Mouse (Mus musculus): ENCODE measurements around the gene 2210016L21Rik. TPM values are rescaled to one million over a fixed set of nuclear protein-coding genes. Genes with fewer than 3 reads are reported as not detected.
A peak's percentile ranks its signal among the peaks of the same experiment; 100 is the strongest.

Gene 2210016L21Rik
- polyA plus RNA-seq, 1 experiment from 2014 or later, result 55.6 TPM

- ATAC-seq, result peak; percentile 62
- no peak for TF ChIP-seq CTCF (IDR thresholded peaks at IDR 0.05; ENCODE audit: low read depth)
- H3K4me2 ChIP-seq (replicated peaks; ENCODE audit: low read depth), result peak overlapping the region; percentile 74
- peak overlapping the region; percentile 34; the same call in 1 of the 2 replicates for H3K4me3 ChIP-seq (ENCODE audit: low read depth, low read length)
- H3K27me3 ChIP-seq (replicated peaks; ENCODE audit: control insufficient read depth, insufficient read depth, low read length), result no peaks in the 10 kb centered on the region
- peaks cover 7% of the 10 kb centered on the region; the same call in 1 of the 2 replicates for H3K36me3 ChIP-seq (ENCODE audit: control insufficient read depth, insufficient read depth)
- peak overlapping the region; percentile 86; the same call in 1 of the 2 replicates for H3K27ac ChIP-seq (ENCODE audit: low read depth, low read length)
- 2% methylated on average over 6 of the region's 6 CpGs for WGBS
- H3K4me1 ChIP-seq (replicated peaks; ENCODE audit: control insufficient read depth, insufficient read depth, low read length), result no peaks in the 10 kb centered on the region
- no peak overlapping the region for H3K9ac ChIP-seq (ENCODE audit: low read depth, low read length)
- H3K9me3 ChIP-seq (ENCODE audit: control insufficient read depth), result no peaks in the 10 kb centered on the region
Observed at GRCm38 (mm10) chr5:114978888-114979249, 36.9 kb downstream of the 2210016L21Rik start.

GRCm38 (mm10) chr5:114979250-114980121, 37.5 kb downstream of the 2210016L21Rik start:
- peak; percentile 96 for TF ChIP-seq CTCF (IDR thresholded peaks at IDR 0.05; ENCODE audit: low read depth)
- 12% methylated on average over 32 of the region's 32 CpGs for WGBS
- peak; percentile 54 for ATAC-seq
- no peaks in the 10 kb centered on the region for H3K9me3 ChIP-seq (ENCODE audit: control insufficient read depth)
- H3K4me2 ChIP-seq (replicated peaks; ENCODE audit: low read depth), result peak overlapping the region; percentile 74
- H3K27ac ChIP-seq (ENCODE audit: low read depth, low read length), result peak overlapping the region; percentile 86
- peak overlapping the region; percentile 34 for H3K4me3 ChIP-seq (ENCODE audit: low read depth, low read length)
- H3K9ac ChIP-seq (ENCODE audit: low read depth, low read length), result peak overlapping the region; percentile 42
- H3K36me3 ChIP-seq (ENCODE audit: control insufficient read depth, insufficient read depth), result peaks cover 7% of the 10 kb centered on the region; the same call in 1 of the 2 replicates
- H3K4me1 ChIP-seq (replicated peaks; ENCODE audit: control insufficient read depth, insufficient read depth, low read length), result no peaks in the 10 kb centered on the region
- no peaks in the 10 kb centered on the region for H3K27me3 ChIP-seq (replicated peaks; ENCODE audit: control insufficient read depth, insufficient read depth, low read length)

- Histone ChIP-seq H3K4me3 (ENCODE audit: low read depth, low read length) (peak overlapping the region; percentile 34), H3K9ac (ENCODE audit: low read depth, low read length) (peak overlapping the region; percentile 42), H3K27me3 (replicated peaks; ENCODE audit: control insufficient read depth, insufficient read depth, low read length) (no peaks in the 10 kb centered on the region), H3K27ac (ENCODE audit: low read depth, low read length) (peak overlapping the region; percentile 86; the same call in 1 of the 2 replicates), H3K4me1 (replicated peaks; ENCODE audit: control insufficient read depth, insufficient read depth, low read length) (no peaks in the 10 kb centered on the region), H3K36me3 (ENCODE audit: control insufficient read depth, insufficient read depth) (peaks cover 7% of the 10 kb centered on the region; the same call in 1 of the 2 replicates), H3K4me2 (replicated peaks; ENCODE audit: low read depth) (peak overlapping the region; percentile 74), H3K9me3 (ENCODE audit: control insufficient read depth) (no peaks in the 10 kb centered on the region)
- no peak for ATAC-seq
- 50% methylated on average over 16 of the region's 16 CpGs for WGBS
- no peak for TF ChIP-seq CTCF (IDR thresholded peaks at IDR 0.05; ENCODE audit: low read depth)
Observed at GRCm38 (mm10) chr5:114980122-114980748, 38.3 kb downstream of the 2210016L21Rik start.

GRCm38 (mm10) chr5:114982001-114982400, 40.0 kb downstream of the 2210016L21Rik start:
- no peaks in the 10 kb centered on the region for H3K27me3 ChIP-seq (replicated peaks; ENCODE audit: control insufficient read depth, insufficient read depth, low read length)

GRCm38 (mm10) chr5:114985074-114985473, 43.1 kb downstream of the 2210016L21Rik start:
- Histone ChIP-seq H3K27me3 (replicated peaks; ENCODE audit: control insufficient read depth, insufficient read depth, low read length) (no peaks in the 10 kb centered on the region), H3K36me3 (ENCODE audit: control insufficient read depth, insufficient read depth) (no peaks in the 10 kb centered on the region), H3K4me1 (replicated peaks; ENCODE audit: control insufficient read depth, insufficient read depth, low read length) (no peaks in the 10 kb centered on the region), H3K9ac (ENCODE audit: low read depth, low read length) (no peak overlapping the region), H3K4me2 (replicated peaks; ENCODE audit: low read depth) (no peak overlapping the region), H3K4me3 (ENCODE audit: low read depth, low read length) (no peak overlapping the region), H3K9me3 (ENCODE audit: control insufficient read depth) (no peaks in the 10 kb centered on the region), H3K27ac (ENCODE audit: low read depth, low read length) (peak overlapping the region; percentile 46; the same call in 1 of the 2 replicates)
- TF ChIP-seq CTCF (IDR thresholded peaks at IDR 0.05; ENCODE audit: low read depth), result no peak
- peak; percentile 59 for ATAC-seq

More at GRCm38 (mm10) chr5:114982001-114982400, 40.0 kb downstream of the 2210016L21Rik start:
- Histone ChIP-seq H3K4me1 (replicated peaks; ENCODE audit: control insufficient read depth, insufficient read depth, low read length) (no peaks in the 10 kb centered on the region), H3K9me3 (ENCODE audit: control insufficient read depth) (no peaks in the 10 kb centered on the region), H3K27ac (ENCODE audit: low read depth, low read length) (no peak overlapping the region), H3K4me2 (replicated peaks; ENCODE audit: low read depth) (no peak overlapping the region), H3K9ac (ENCODE audit: low read depth, low read length) (no peak overlapping the region), H3K36me3 (ENCODE audit: control insufficient read depth, insufficient read depth) (no peaks in the 10 kb centered on the region), H3K4me3 (ENCODE audit: low read depth, low read length) (no peak overlapping the region)
- no peak for TF ChIP-seq CTCF (IDR thresholded peaks at IDR 0.05; ENCODE audit: low read depth)
- 68% methylated on average over 15 of the region's 15 CpGs for WGBS
- ATAC-seq, result no peak

- Histone ChIP-seq H3K4me1 (replicated peaks; ENCODE audit: control insufficient read depth, insufficient read depth, low read length) (no peaks in the 10 kb centered on the region), H3K4me2 (replicated peaks; ENCODE audit: low read depth) (no peak overlapping the region), H3K4me3 (ENCODE audit: low read depth, low read length) (no peak overlapping the region), H3K9me3 (ENCODE audit: control insufficient read depth) (no peaks in the 10 kb centered on the region), H3K27me3 (replicated peaks; ENCODE audit: control insufficient read depth, insufficient read depth, low read length) (no peaks in the 10 kb centered on the region), H3K9ac (ENCODE audit: low read depth, low read length) (no peak overlapping the region), H3K27ac (ENCODE audit: low read depth, low read length) (no peak overlapping the region), H3K36me3 (ENCODE audit: control insufficient read depth, insufficient read depth) (no peaks in the 10 kb centered on the region)
- no peak for ATAC-seq
- TF ChIP-seq CTCF (IDR thresholded peaks at IDR 0.05; ENCODE audit: low read depth), result no peak
- 86% methylated on average over 16 of the region's 16 CpGs for WGBS
Observed at GRCm38 (mm10) chr5:114996447-114996846, 54.5 kb downstream of the 2210016L21Rik start.

Data from intestine, postnatal 0 days (tissue).